Mouse (Mus musculus) MEL (cell line): ENCODE results near the gene Wfdc9.

ENCODE experiments used
- CTCF ChIP-seq, 3 experiments: IDR thresholded peaks in 2 of 3; conservative IDR thresholded peaks in 1 of 3; 2 replicates each; pipeline ENCODE4 v1.5.1; 2011 to 2012; ENCODE audit warnings: low read length in 3 of 3, low read depth in 2 of 3, mild to moderate bottlenecking in 2 of 3, improper control_type of control experiment in 1 of 3, inconsistent platforms in 1 of 3, mixed read lengths in 1 of 3, moderate library complexity in 1 of 3; ENCODE audit not compliant: control insufficient read depth in 1 of 3, insufficient read depth in 1 of 3, poor library complexity in 1 of 3, severe bottlenecking in 1 of 3
- E2F4 ChIP-seq: IDR thresholded peaks from 2 replicates; pipeline ENCODE4 v1.6.1; 2011; ENCODE audit warnings: low read depth, low read length, improper control_type of control experiment, borderline replicate concordance
- EP300 ChIP-seq, 2 experiments: IDR thresholded peaks; 2 replicates each; pipeline ENCODE4 v1.6.1; 2011; ENCODE audit warnings: improper control_type of control experiment in 2 of 2, low read length in 2 of 2, low read depth in 1 of 2, mild to moderate bottlenecking in 1 of 2
- ETS1 ChIP-seq: IDR thresholded peaks from 2 replicates; pipeline ENCODE4 v1.6.1; 2012; ENCODE audit warnings: low read depth, mild to moderate bottlenecking, inconsistent platforms, low read length, improper control_type of control experiment, moderate library complexity
- GATA1 ChIP-seq: IDR thresholded peaks from 2 replicates; pipeline ENCODE4 v1.6.1; 2011; ENCODE audit warnings: low read depth, low read length, improper control_type of control experiment
- HCFC1 ChIP-seq: IDR thresholded peaks from 2 replicates; pipeline ENCODE4 v1.6.1; 2012; ENCODE audit warnings: low read depth, mild to moderate bottlenecking, inconsistent platforms, low read length, improper control_type of control experiment, moderate library complexity
- MAFK ChIP-seq: IDR thresholded peaks from 2 replicates; pipeline ENCODE4 v1.6.1; 2011; ENCODE audit warnings: low read depth, mild to moderate bottlenecking, low read length, improper control_type of control experiment, borderline replicate concordance
- MEF2A ChIP-seq: IDR thresholded peaks from 2 replicates; pipeline ENCODE4 v1.6.1; 2014; ENCODE audit warnings: low read depth, mild to moderate bottlenecking, inconsistent platforms, low read length, improper control_type of control experiment; ENCODE audit not compliant: poor library complexity, insufficient replicate concordance, severe bottlenecking; ENCODE audit errors: extremely low read depth
- POLR2A ChIP-seq, 2 experiments: IDR thresholded peaks; 2 replicates each; pipeline ENCODE4 v1.6.1; 2011 to 2012; ENCODE audit warnings: low read length in 2 of 2, mild to moderate bottlenecking in 2 of 2, control low read depth in 1 of 2, improper control_type of control experiment in 1 of 2, low read depth in 1 of 2, moderate library complexity in 1 of 2; ENCODE audit not compliant: control insufficient read depth in 1 of 2, insufficient read depth in 1 of 2, poor library complexity in 1 of 2
- SIN3A ChIP-seq: IDR thresholded peaks from 2 replicates; pipeline ENCODE4 v1.6.1; 2012; ENCODE audit warnings: low read length, improper control_type of control experiment, inconsistent platforms
- TAL1 ChIP-seq: IDR thresholded peaks from 2 replicates; pipeline ENCODE4 v1.6.1; 2012; ENCODE audit warnings: mild to moderate bottlenecking, inconsistent platforms, low read length, moderate library complexity, mixed read lengths
- TBP ChIP-seq: IDR thresholded peaks from 2 replicates; pipeline ENCODE4 v1.8.0; 2011; ENCODE audit warnings: low read depth, low read length, improper control_type of control experiment
- ZMIZ1 ChIP-seq: IDR thresholded peaks from 2 replicates; pipeline ENCODE4 v1.6.1; 2012; ENCODE audit warnings: low read depth, mild to moderate bottlenecking, inconsistent platforms, low read length, improper control_type of control experiment, moderate library complexity

DNA sequence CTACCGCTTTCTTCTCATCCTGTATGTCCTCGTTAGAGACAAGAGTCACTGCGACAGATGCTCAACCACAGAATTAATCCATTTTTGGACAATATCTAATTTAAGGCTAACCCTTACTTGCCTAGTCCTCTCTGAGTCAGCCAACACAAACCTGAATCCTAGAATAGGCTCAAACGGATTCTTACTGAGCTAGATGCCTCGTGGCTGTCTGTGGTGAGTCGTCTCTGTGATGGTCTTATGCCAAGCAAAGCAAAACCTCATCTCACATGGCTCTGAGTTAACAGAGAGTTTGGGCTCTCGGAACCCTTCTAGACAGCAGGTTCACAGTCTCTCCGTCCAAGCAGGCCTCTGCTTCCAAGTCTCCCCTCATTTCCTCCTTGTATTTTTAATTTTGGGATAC lies 52.0 kb downstream of the Wfdc9 start:
- TF ChIP-seq CTCF (IDR thresholded peaks at IDR 0.05 in 2 of 3, conservative IDR thresholded peaks at IDR 0.05 in 1 of 3; ENCODE audit: control insufficient read depth in 1 of 3, insufficient read depth in 1 of 3, low read depth in 2 of 3, low read length in 3 of 3, poor library complexity in 1 of 3, severe bottlenecking in 1 of 3) (no peak), SIN3A (no peak), POLR2A (IDR thresholded peaks at IDR 0.05; ENCODE audit: control insufficient read depth in 1 of 2, insufficient read depth in 1 of 2, low read depth in 1 of 2, low read length in 2 of 2, poor library complexity in 1 of 2) (no peak), TAL1 (no peak), ETS1 (no peak), TBP (no peak), ZMIZ1 (no peak), MAFK (no peak), GATA1 (no peak), MEF2A (no peak), E2F4 (no peak), HCFC1 (no peak), EP300 (IDR thresholded peaks at IDR 0.05; ENCODE audit: low read depth in 1 of 2, low read length in 2 of 2) (no peak)
